Mouse (Mus musculus): ENCODE results near the gene Rras2. TPM values are rescaled to one million over a fixed set of nuclear protein-coding genes. Genes with fewer than 3 reads are reported as not detected.

Rras2 gene
- total RNA-seq (2014; rRNA removed; ENCODE audit: low replicate concordance): 72.8 and 137 TPM in 2 replicates
- 37.4 and 39.4 TPM in 2 replicates for polyA plus RNA-seq (2015; fragmentation: Nextera tagmentation; extraction: Ambion mirVana)

DNA sequence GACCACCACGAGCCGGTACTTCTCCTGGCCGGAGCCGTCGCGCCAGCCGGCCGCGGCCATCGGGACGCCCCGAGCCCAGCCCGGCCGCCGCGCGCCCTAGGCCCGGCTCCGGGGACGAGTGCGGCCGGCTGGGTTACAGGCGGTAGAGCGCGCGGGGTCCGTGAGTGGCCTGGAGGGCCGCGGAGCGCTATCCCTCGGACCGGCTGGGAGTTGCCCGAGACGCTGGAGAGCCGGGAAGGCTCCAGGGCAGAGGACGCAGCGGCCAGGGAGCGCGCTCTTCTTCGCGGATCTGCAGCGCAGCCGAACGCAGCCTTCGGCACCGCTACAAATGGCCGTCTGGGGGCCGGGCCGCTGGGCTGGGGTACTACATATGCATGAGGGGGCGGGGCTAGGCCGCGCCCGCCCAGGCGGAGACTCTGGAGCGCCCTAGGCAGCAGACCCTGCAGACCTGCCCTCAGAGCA is at the start of gene Rras2:
Gene Rras2 (minus strand): TSS at position 338 of the 462 bp plus-strand sequence.
- Histone ChIP-seq H3K36me3 (replicated peaks; ENCODE audit: control insufficient read depth, insufficient read depth, low read length) (no peaks in the 10 kb centered on the region; the same call in 1 of the 2 replicates), H3K4me1 (ENCODE audit: control insufficient read depth, insufficient read depth) (peaks cover 21% of the 10 kb centered on the region; the same call in 1 of the 2 replicates), H3K4me3 (ENCODE audit: low read depth, low read length) (peak within 1 kb of the TSS; percentile 90), H3K4me2 (ENCODE audit: low read depth, low read length) (peak within 1 kb of the TSS; percentile 89), H3K9me3 (replicated peaks; ENCODE audit: control insufficient read depth, low read length) (no peaks in the 10 kb centered on the region), H3K27ac (ENCODE audit: low read depth) (peak within 1 kb of the TSS; percentile 96), H3K27me3 (ENCODE audit: control insufficient read depth, insufficient read depth, low read length) (no peaks in the 10 kb centered on the region), H3K9ac (replicated peaks; ENCODE audit: low read depth, low read length) (peak within 1 kb of the TSS; percentile 94)
- no peak for TF ChIP-seq CTCF (IDR thresholded peaks at IDR 0.05; ENCODE audit: low read depth)
- TF ChIP-seq EP300 (IDR thresholded peaks at IDR 0.05; ENCODE audit: low read depth): no peak
- ATAC-seq (ENCODE audit: insufficient read depth, low read depth) (peak; percentile 94), DNase-seq (ENCODE audit: low spot score) (peak; percentile 90)
- WGBS: 0% methylated on average over 53 of the region's 55 CpGs

- WGBS: 86% methylated on average over 5 of the region's 5 CpGs
- DNase-seq (ENCODE audit: low spot score) (no peak), ATAC-seq (ENCODE audit: insufficient read depth, low read depth) (no peak)
- Histone ChIP-seq H3K36me3 (replicated peaks; ENCODE audit: control insufficient read depth, insufficient read depth, low read length) (no peaks in the 10 kb centered on the region), H3K27me3 (ENCODE audit: control insufficient read depth, insufficient read depth, low read length) (no peaks in the 10 kb centered on the region), H3K9me3 (replicated peaks; ENCODE audit: control insufficient read depth, low read length) (no peaks in the 10 kb centered on the region), H3K4me1 (ENCODE audit: control insufficient read depth, insufficient read depth) (no peaks in the 10 kb centered on the region), H3K4me3 (ENCODE audit: low read depth, low read length) (no peak overlapping the region), H3K9ac (replicated peaks; ENCODE audit: low read depth, low read length) (no peak overlapping the region), H3K27ac (ENCODE audit: low read depth) (no peak overlapping the region), H3K4me2 (ENCODE audit: low read depth, low read length) (no peak overlapping the region)
- no peak for TF ChIP-seq EP300 (IDR thresholded peaks at IDR 0.05; ENCODE audit: low read depth)
Measured at GRCm38 (mm10) chr7:114162975-114163374, 45.4 kb upstream of the Rras2 start.

DNA sequence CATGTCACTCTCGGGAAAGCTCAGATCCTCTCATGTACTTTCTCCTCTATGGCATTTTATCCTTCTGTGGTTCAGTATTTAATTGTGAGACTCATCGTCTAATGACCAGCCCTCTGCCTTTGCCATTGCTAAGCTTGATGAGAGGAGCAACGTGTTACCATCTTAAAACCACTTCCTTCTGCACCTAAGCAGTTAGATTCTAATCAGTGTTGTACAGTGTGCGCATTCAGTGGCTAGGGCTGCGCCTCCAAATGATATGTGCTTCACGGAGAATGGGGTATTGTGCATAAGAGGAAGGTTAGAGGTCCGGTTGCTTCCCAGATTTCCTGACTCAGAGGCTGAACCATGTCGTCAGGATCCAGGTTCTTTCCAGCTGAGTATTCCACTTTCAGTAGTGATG is 43.5 kb upstream of the Rras2 start:
- Histone ChIP-seq H3K9ac (replicated peaks; ENCODE audit: low read depth, low read length) (no peak overlapping the region), H3K4me1 (ENCODE audit: control insufficient read depth, insufficient read depth) (no peaks in the 10 kb centered on the region), H3K27me3 (ENCODE audit: control insufficient read depth, insufficient read depth, low read length) (no peaks in the 10 kb centered on the region), H3K9me3 (replicated peaks; ENCODE audit: control insufficient read depth, low read length) (no peaks in the 10 kb centered on the region), H3K4me3 (ENCODE audit: low read depth, low read length) (no peak overlapping the region), H3K36me3 (replicated peaks; ENCODE audit: control insufficient read depth, insufficient read depth, low read length) (no peaks in the 10 kb centered on the region), H3K4me2 (ENCODE audit: low read depth, low read length) (no peak overlapping the region), H3K27ac (ENCODE audit: low read depth) (no peak overlapping the region)
- ATAC-seq (ENCODE audit: insufficient read depth, low read depth) (no peak), DNase-seq (ENCODE audit: low spot score) (no peak)
- no peak for TF ChIP-seq CTCF (IDR thresholded peaks at IDR 0.05; ENCODE audit: low read depth)
- TF ChIP-seq EP300 (IDR thresholded peaks at IDR 0.05; ENCODE audit: low read depth): no peak
- WGBS: 61% methylated on average over 8 of the region's 8 CpGs

DNA sequence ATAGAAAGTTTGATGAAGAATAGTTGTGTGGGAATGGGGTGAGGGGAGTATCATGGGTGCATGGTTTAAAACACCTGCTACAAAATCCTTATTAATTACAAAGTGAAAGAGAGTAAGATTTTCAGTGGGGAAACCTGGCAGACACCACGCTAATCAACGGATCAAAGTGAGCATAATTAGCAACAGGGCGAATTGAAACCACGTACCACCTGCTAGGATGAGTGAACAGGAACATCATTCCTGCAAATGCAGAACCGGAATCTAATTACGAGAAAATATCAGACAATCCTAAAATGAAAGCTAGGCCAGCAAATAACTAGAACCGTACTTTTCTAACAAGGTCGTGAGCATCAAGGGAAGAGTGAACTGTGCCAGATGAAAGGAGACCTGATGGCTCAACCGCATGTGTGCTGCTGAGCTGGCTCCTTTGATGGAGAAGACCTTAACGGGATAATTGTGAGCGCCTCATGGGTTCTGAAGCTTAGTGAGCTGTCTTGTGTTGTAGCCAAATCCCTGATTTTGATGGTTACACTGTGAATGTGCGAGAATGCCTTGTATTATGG is 40.2 kb upstream of the Rras2 start:
- Histone ChIP-seq H3K36me3 (replicated peaks; ENCODE audit: control insufficient read depth, insufficient read depth, low read length) (no peaks in the 10 kb centered on the region), H3K27ac (ENCODE audit: low read depth) (no peak overlapping the region), H3K9ac (replicated peaks; ENCODE audit: low read depth, low read length) (no peak overlapping the region), H3K9me3 (replicated peaks; ENCODE audit: control insufficient read depth, low read length) (no peaks in the 10 kb centered on the region), H3K27me3 (ENCODE audit: control insufficient read depth, insufficient read depth, low read length) (no peaks in the 10 kb centered on the region), H3K4me2 (ENCODE audit: low read depth, low read length) (no peak overlapping the region), H3K4me1 (ENCODE audit: control insufficient read depth, insufficient read depth) (no peaks in the 10 kb centered on the region), H3K4me3 (ENCODE audit: low read depth, low read length) (no peak overlapping the region)
- no peak for TF ChIP-seq EP300 (IDR thresholded peaks at IDR 0.05; ENCODE audit: low read depth)
- no peak for TF ChIP-seq CTCF (IDR thresholded peaks at IDR 0.05; ENCODE audit: low read depth)
- 89% methylated on average over 12 of the region's 12 CpGs for WGBS
- no peak for ATAC-seq (ENCODE audit: insufficient read depth, low read depth)
- DNase-seq (ENCODE audit: low spot score): no peak

- no peaks in the 10 kb centered on the region for H3K4me1 ChIP-seq (ENCODE audit: control insufficient read depth, insufficient read depth)
- H3K9ac ChIP-seq (replicated peaks; ENCODE audit: low read depth, low read length): no peak overlapping the region
- H3K27ac ChIP-seq (ENCODE audit: low read depth): no peak overlapping the region
- no peak for TF ChIP-seq EP300 (IDR thresholded peaks at IDR 0.05; ENCODE audit: low read depth)
- TF ChIP-seq CTCF (IDR thresholded peaks at IDR 0.05; ENCODE audit: low read depth): no peak
- no peaks in the 10 kb centered on the region for H3K27me3 ChIP-seq (ENCODE audit: control insufficient read depth, insufficient read depth, low read length)
- ATAC-seq (ENCODE audit: insufficient read depth, low read depth) (no peak), DNase-seq (ENCODE audit: low spot score) (no peak)
- H3K36me3 ChIP-seq (replicated peaks; ENCODE audit: control insufficient read depth, insufficient read depth, low read length): no peaks in the 10 kb centered on the region
- H3K9me3 ChIP-seq (replicated peaks; ENCODE audit: control insufficient read depth, low read length): no peaks in the 10 kb centered on the region
- no peak overlapping the region for H3K4me3 ChIP-seq (ENCODE audit: low read depth, low read length)
- H3K4me2 ChIP-seq (ENCODE audit: low read depth, low read length): no peak overlapping the region
- WGBS: 87% methylated on average over 4 of the region's 4 CpGs
Measured at GRCm38 (mm10) chr7:114156364-114156763, 38.8 kb upstream of the Rras2 start.
